Mouse (Mus musculus): Measurements from ENCODE around the gene Trmt112.

- peak; percentile 75 for TF ChIP-seq CTCF (IDR thresholded peaks at IDR 0.05; ENCODE audit: control insufficient read depth, insufficient read depth, low read length)
- TF ChIP-seq POLR2A (IDR thresholded peaks at IDR 0.05; ENCODE audit: borderline replicate concordance, control insufficient read depth, low read depth, low read length), result no peak
Measured at GRCm38 (mm10) chr19:6871574-6872271, 37.8 kb upstream of the Trmt112 start.
